Mouse (Mus musculus) G1E (cell line): ENCODE data around the gene Isy1.

Experiments used
- CTCF ChIP-seq: IDR thresholded peaks from 2 replicates; pipeline ENCODE4 v1.5.1; 2012; ENCODE audit warnings: low read depth, low read length, inconsistent platforms, mixed read lengths
- GATA1 ChIP-seq: IDR thresholded peaks from 2 replicates; pipeline ENCODE4 v1.6.1; 2012; ENCODE audit warnings: borderline replicate concordance, low read length, inconsistent platforms, mixed read lengths
- GATA2 ChIP-seq: IDR thresholded peaks from 2 replicates; pipeline ENCODE4 v1.6.1; 2012; ENCODE audit warnings: low read depth, low read length, inconsistent platforms, borderline replicate concordance
- POLR2AphosphoS5 ChIP-seq: IDR thresholded peaks from 2 replicates; pipeline ENCODE4 v1.6.1; 2012; ENCODE audit warnings: low read depth, low read length, inconsistent platforms; ENCODE audit not compliant: insufficient replicate concordance
- TAL1 ChIP-seq: conservative IDR thresholded peaks from 2 replicates; pipeline ENCODE4 v1.6.1; 2012; ENCODE audit warnings: low read depth, low read length, inconsistent platforms, mixed read lengths

GRCm38 (mm10) chr6:87875083-87875482, 36.5 kb upstream of the Isy1 start:
- no peak for TF ChIP-seq CTCF
- TF ChIP-seq GATA1: no peak
- TF ChIP-seq POLR2AphosphoS5: no peak
- no peak for TF ChIP-seq TAL1
- TF ChIP-seq GATA2: no peak
